Mouse (Mus musculus): ENCODE data around the gene Mthfd1l. TPM values are rescaled to one million over a fixed set of nuclear protein-coding genes. Genes with fewer than 3 reads are reported as not detected.
"Not testable (repeated sequence)": the region's sequence is repeated elsewhere in the genome, so short reads cannot be mapped to it uniquely, and the experiment has no call there.

Mthfd1l gene
- polyA plus RNA-seq, 1 experiment: 53.6 TPM

- Histone ChIP-seq H3K27ac (ENCODE audit: insufficient read depth, low read length) (no peak overlapping the region), H3K27me3 (ENCODE audit: control insufficient read depth, insufficient read depth, low read length, poor library complexity, severe bottlenecking) (no peaks in the 10 kb centered on the region), H3K9me3 (replicated peaks; ENCODE audit: control insufficient read depth, insufficient read depth, low read length, poor library complexity, severe bottlenecking) (no peaks in the 10 kb centered on the region), H3K36me3 (ENCODE audit: control insufficient read depth, insufficient read depth, low read length, poor library complexity, severe bottlenecking) (no peaks in the 10 kb centered on the region), H3K4me3 (ENCODE audit: low read depth, low read length) (no peak overlapping the region), H3K4me1 (ENCODE audit: control insufficient read depth, insufficient read depth, low read length) (no peaks in the 10 kb centered on the region), H3K9ac (ENCODE audit: low read depth, poor library complexity, severe bottlenecking) (no peak overlapping the region)
- TF ChIP-seq EP300 (IDR thresholded peaks at IDR 0.05; ENCODE audit: insufficient read depth, low read depth, low read length): no peak
- no peak for TF ChIP-seq CTCF (IDR thresholded peaks at IDR 0.05; ENCODE audit: low read depth, low read length)
- TF ChIP-seq POLR2A (IDR thresholded peaks at IDR 0.05; ENCODE audit: insufficient read depth, low read length): no peak
Observed at GRCm38 (mm10) chr10:4198978-4199377, 226.1 kb downstream of the Mthfd1l start.

- H3K9me3 ChIP-seq (replicated peaks; ENCODE audit: control insufficient read depth, insufficient read depth, low read length, poor library complexity, severe bottlenecking): no peaks in the 10 kb centered on the region
- H3K36me3 ChIP-seq (ENCODE audit: control insufficient read depth, insufficient read depth, low read length, poor library complexity, severe bottlenecking): no peaks in the 10 kb centered on the region
- no peak overlapping the region for H3K9ac ChIP-seq (ENCODE audit: low read depth, poor library complexity, severe bottlenecking)
- TF ChIP-seq CTCF (IDR thresholded peaks at IDR 0.05; ENCODE audit: low read depth, low read length): peak; percentile 52
- no peak for TF ChIP-seq EP300 (IDR thresholded peaks at IDR 0.05; ENCODE audit: insufficient read depth, low read depth, low read length)
- no peak for TF ChIP-seq POLR2A (IDR thresholded peaks at IDR 0.05; ENCODE audit: insufficient read depth, low read length)
- H3K4me1 ChIP-seq (ENCODE audit: control insufficient read depth, insufficient read depth, low read length): no peaks in the 10 kb centered on the region
- H3K4me3 ChIP-seq (ENCODE audit: low read depth, low read length): no peak overlapping the region
- H3K27me3 ChIP-seq (ENCODE audit: control insufficient read depth, insufficient read depth, low read length, poor library complexity, severe bottlenecking): no peaks in the 10 kb centered on the region
- H3K27ac ChIP-seq (ENCODE audit: insufficient read depth, low read length): no peak overlapping the region
Observed at GRCm38 (mm10) chr10:4199926-4200325, 227.0 kb downstream of the Mthfd1l start.

GRCm38 (mm10) chr10:4200546-4201104 lies 227.7 kb downstream of the Mthfd1l start:
- no peaks in the 10 kb centered on the region for H3K4me1 ChIP-seq (ENCODE audit: control insufficient read depth, insufficient read depth, low read length)
- no peak overlapping the region for H3K9ac ChIP-seq (ENCODE audit: low read depth, poor library complexity, severe bottlenecking)
- TF ChIP-seq CTCF (IDR thresholded peaks at IDR 0.05; ENCODE audit: low read depth, low read length): no peak
- TF ChIP-seq POLR2A (IDR thresholded peaks at IDR 0.05; ENCODE audit: insufficient read depth, low read length): no peak
- no peak for TF ChIP-seq EP300 (IDR thresholded peaks at IDR 0.05; ENCODE audit: insufficient read depth, low read depth, low read length)
- H3K27me3 ChIP-seq (ENCODE audit: control insufficient read depth, insufficient read depth, low read length, poor library complexity, severe bottlenecking): no peaks in the 10 kb centered on the region
- H3K36me3 ChIP-seq (ENCODE audit: control insufficient read depth, insufficient read depth, low read length, poor library complexity, severe bottlenecking): no peaks in the 10 kb centered on the region
- no peak overlapping the region for H3K4me3 ChIP-seq (ENCODE audit: low read depth, low read length)
- H3K9me3 ChIP-seq (replicated peaks; ENCODE audit: control insufficient read depth, insufficient read depth, low read length, poor library complexity, severe bottlenecking): no peaks in the 10 kb centered on the region
- H3K27ac ChIP-seq (ENCODE audit: insufficient read depth, low read length): no peak overlapping the region

- no peak overlapping the region for H3K27ac ChIP-seq (ENCODE audit: insufficient read depth, low read length)
- no peak for TF ChIP-seq CTCF (IDR thresholded peaks at IDR 0.05; ENCODE audit: low read depth, low read length)
- no peak for TF ChIP-seq EP300 (IDR thresholded peaks at IDR 0.05; ENCODE audit: insufficient read depth, low read depth, low read length)
- TF ChIP-seq POLR2A (IDR thresholded peaks at IDR 0.05; ENCODE audit: insufficient read depth, low read length): no peak
Observed at GRCm38 (mm10) chr10:4201141-4201540, 228.2 kb downstream of the Mthfd1l start.

GRCm38 (mm10) chr10:4203651-4204050 lies 230.7 kb downstream of the Mthfd1l start:
- H3K27ac ChIP-seq (ENCODE audit: insufficient read depth, low read length); H3K9me3 ChIP-seq (replicated peaks; ENCODE audit: control insufficient read depth, insufficient read depth, low read length, poor library complexity, severe bottlenecking): not testable (repeated sequence)

More at GRCm38 (mm10) chr10:4201141-4201540, 228.2 kb downstream of the Mthfd1l start:
- Histone ChIP-seq H3K4me3 (ENCODE audit: low read depth, low read length) (no peak overlapping the region), H3K9me3 (replicated peaks; ENCODE audit: control insufficient read depth, insufficient read depth, low read length, poor library complexity, severe bottlenecking) (no peaks in the 10 kb centered on the region), H3K36me3 (ENCODE audit: control insufficient read depth, insufficient read depth, low read length, poor library complexity, severe bottlenecking) (no peaks in the 10 kb centered on the region), H3K9ac (ENCODE audit: low read depth, poor library complexity, severe bottlenecking) (no peak overlapping the region), H3K27me3 (ENCODE audit: control insufficient read depth, insufficient read depth, low read length, poor library complexity, severe bottlenecking) (no peaks in the 10 kb centered on the region), H3K4me1 (ENCODE audit: control insufficient read depth, insufficient read depth, low read length) (no peaks in the 10 kb centered on the region)

GRCm38 (mm10) chr10:4209040-4209439 lies 236.1 kb downstream of the Mthfd1l start:
- no peaks in the 10 kb centered on the region for H3K36me3 ChIP-seq (ENCODE audit: control insufficient read depth, insufficient read depth, low read length, poor library complexity, severe bottlenecking)
- no peak for TF ChIP-seq CTCF (IDR thresholded peaks at IDR 0.05; ENCODE audit: low read depth, low read length)
- no peak for TF ChIP-seq EP300 (IDR thresholded peaks at IDR 0.05; ENCODE audit: insufficient read depth, low read depth, low read length)
- H3K27me3 ChIP-seq (ENCODE audit: control insufficient read depth, insufficient read depth, low read length, poor library complexity, severe bottlenecking): no peaks in the 10 kb centered on the region; the same call in 1 of the 2 replicates
- no peak overlapping the region for H3K4me3 ChIP-seq (ENCODE audit: low read depth, low read length)
- H3K4me1 ChIP-seq (ENCODE audit: control insufficient read depth, insufficient read depth, low read length): no peaks in the 10 kb centered on the region
- H3K27ac ChIP-seq (ENCODE audit: insufficient read depth, low read length): no peak overlapping the region
- no peak overlapping the region for H3K9ac ChIP-seq (ENCODE audit: low read depth, poor library complexity, severe bottlenecking)
- peaks cover 10% of the 10 kb centered on the region for H3K9me3 ChIP-seq (replicated peaks; ENCODE audit: control insufficient read depth, insufficient read depth, low read length, poor library complexity, severe bottlenecking)

More at GRCm38 (mm10) chr10:4203651-4204050, 230.7 kb downstream of the Mthfd1l start:
- not testable (repeated sequence) for H3K27me3 ChIP-seq (ENCODE audit: control insufficient read depth, insufficient read depth, low read length, poor library complexity, severe bottlenecking); H3K9ac ChIP-seq (ENCODE audit: low read depth, poor library complexity, severe bottlenecking); H3K4me3 ChIP-seq (ENCODE audit: low read depth, low read length); H3K4me1 ChIP-seq (ENCODE audit: control insufficient read depth, insufficient read depth, low read length); H3K36me3 ChIP-seq (ENCODE audit: control insufficient read depth, insufficient read depth, low read length, poor library complexity, severe bottlenecking)
